Mouse (Mus musculus): Measurements from ENCODE around the gene Igf1r. TPM values are rescaled to one million over a fixed set of nuclear protein-coding genes. Genes with fewer than 3 reads are reported as not detected.

Igf1r gene
- polyA plus RNA-seq, 1 experiment from 2014 or later, result 6.8 TPM

DNA sequence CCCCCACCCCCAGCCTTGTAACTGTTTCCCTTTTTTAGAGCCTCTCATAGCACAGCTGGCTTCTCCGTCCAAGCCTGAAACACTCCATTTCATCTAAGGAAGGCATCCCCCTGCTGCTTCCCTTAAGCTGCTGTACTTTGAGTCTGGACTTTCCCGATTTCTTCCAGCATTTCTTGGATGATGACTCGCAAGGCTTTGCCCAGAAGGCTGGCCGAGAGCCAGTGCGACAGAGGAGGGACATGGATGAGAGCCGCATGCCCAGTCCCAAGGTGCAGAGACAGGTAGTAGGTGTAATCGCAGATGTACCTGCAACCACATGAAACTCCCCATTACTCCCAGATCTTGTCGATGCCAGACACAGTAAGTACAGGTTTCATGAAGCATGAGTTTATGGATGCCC, 284.2 kb downstream of the Igf1r start:
- no peak for DNase-seq (ENCODE audit: low spot score)
- no peaks in the 10 kb centered on the region for H3K4me1 ChIP-seq (replicated peaks; ENCODE audit: control insufficient read depth, insufficient read depth)
- 73% methylated on average over 8 of the region's 8 CpGs for WGBS
- TF ChIP-seq CTCF (IDR thresholded peaks at IDR 0.05; ENCODE audit: low read depth) (no peak), EP300 (optimal IDR thresholded peaks at IDR 0.05) (no peak)
- H3K27ac ChIP-seq (replicated peaks), result no peak overlapping the region
- H3K9ac ChIP-seq (ENCODE audit: low read length), result no peak overlapping the region
- H3K27me3 ChIP-seq (ENCODE audit: control insufficient read depth, insufficient read depth, low read length), result no peaks in the 10 kb centered on the region
- H3K36me3 ChIP-seq (ENCODE audit: control insufficient read depth, insufficient read depth, low read length), result no peaks in the 10 kb centered on the region
- H3K4me3 ChIP-seq (ENCODE audit: low read depth, low read length), result no peak overlapping the region
- H3K9me3 ChIP-seq (ENCODE audit: control insufficient read depth, low read length), result no peaks in the 10 kb centered on the region
- H3K4me2 ChIP-seq (replicated peaks; ENCODE audit: low read depth), result no peak overlapping the region
- ATAC-seq (ENCODE audit: low FRiP score, low TSS enrichment), result no peak

DNA sequence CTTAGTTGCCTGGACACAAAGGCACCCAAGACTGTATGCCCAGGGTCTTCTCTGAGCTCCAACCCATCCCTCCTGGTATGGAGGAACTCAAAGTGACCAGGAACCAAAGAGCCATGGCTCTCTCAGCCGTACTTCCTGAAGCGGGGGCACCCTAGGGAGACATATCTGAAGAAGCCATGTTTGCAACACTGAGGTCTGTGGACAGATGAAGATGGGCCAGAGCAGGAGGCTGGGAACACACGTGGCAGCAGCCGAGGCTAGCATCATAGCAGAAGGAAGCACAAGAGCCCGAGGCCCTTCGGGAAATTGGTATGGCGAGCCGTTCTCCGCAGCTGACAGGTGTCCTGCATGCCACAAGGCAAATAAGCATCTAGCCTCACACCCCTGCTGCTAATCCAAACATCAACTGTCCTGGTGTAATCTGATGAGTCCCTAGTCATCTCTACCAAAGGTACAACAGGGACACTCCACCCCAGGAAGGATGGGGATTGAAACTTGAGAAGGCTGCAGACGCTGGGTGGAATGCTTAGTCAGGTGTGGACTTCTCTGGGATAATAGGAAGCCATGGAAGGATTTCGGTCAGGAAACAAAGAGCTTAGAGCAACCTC, 286.7 kb downstream of the Igf1r start:
- TF ChIP-seq EP300 (optimal IDR thresholded peaks at IDR 0.05) (no peak), CTCF (IDR thresholded peaks at IDR 0.05; ENCODE audit: low read depth) (no peak)
- DNase-seq (ENCODE audit: low spot score) (no peak), ATAC-seq (ENCODE audit: low FRiP score, low TSS enrichment) (no peak)
- H3K4me3 ChIP-seq (ENCODE audit: low read depth, low read length), result no peak overlapping the region
- H3K4me2 ChIP-seq (replicated peaks; ENCODE audit: low read depth), result no peak overlapping the region
- no peak overlapping the region for H3K27ac ChIP-seq (replicated peaks)
- H3K9ac ChIP-seq (ENCODE audit: low read length), result no peak overlapping the region
- no peaks in the 10 kb centered on the region for H3K36me3 ChIP-seq (ENCODE audit: control insufficient read depth, insufficient read depth, low read length)
- no peaks in the 10 kb centered on the region for H3K4me1 ChIP-seq (replicated peaks; ENCODE audit: control insufficient read depth, insufficient read depth)
- no peaks in the 10 kb centered on the region for H3K9me3 ChIP-seq (ENCODE audit: control insufficient read depth, low read length)
- H3K27me3 ChIP-seq (ENCODE audit: control insufficient read depth, insufficient read depth, low read length), result no peaks in the 10 kb centered on the region
- WGBS, result 61% methylated on average over 11 of the region's 11 CpGs

DNA sequence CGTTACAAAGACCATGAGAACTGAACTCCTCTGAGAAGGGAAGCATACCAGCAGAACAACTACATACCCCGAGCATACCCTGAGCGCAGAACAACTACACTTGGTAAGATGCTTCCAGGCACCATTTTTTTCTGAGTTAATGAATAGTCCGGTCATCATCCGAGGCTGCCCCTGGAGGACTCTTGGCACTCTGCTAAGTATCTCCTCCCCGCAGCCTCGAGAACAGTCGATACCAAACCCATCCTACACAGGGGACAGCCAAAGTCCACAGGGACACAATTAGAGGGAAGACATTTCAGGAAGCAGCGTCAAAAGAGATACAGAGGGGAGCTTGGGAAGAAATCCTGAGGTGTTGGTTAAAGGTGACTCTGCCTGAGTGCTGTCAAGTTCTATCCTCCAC, 288.6 kb downstream of the Igf1r start:
- Histone ChIP-seq H3K9ac (ENCODE audit: low read length) (no peak overlapping the region), H3K36me3 (ENCODE audit: control insufficient read depth, insufficient read depth, low read length) (no peaks in the 10 kb centered on the region), H3K27ac (replicated peaks) (no peak overlapping the region), H3K4me3 (ENCODE audit: low read depth, low read length) (no peak overlapping the region), H3K4me2 (replicated peaks; ENCODE audit: low read depth) (no peak overlapping the region), H3K27me3 (ENCODE audit: control insufficient read depth, insufficient read depth, low read length) (no peaks in the 10 kb centered on the region), H3K9me3 (ENCODE audit: control insufficient read depth, low read length) (no peaks in the 10 kb centered on the region), H3K4me1 (replicated peaks; ENCODE audit: control insufficient read depth, insufficient read depth) (no peaks in the 10 kb centered on the region)
- WGBS, result 78% methylated on average over 9 of the region's 9 CpGs
- DNase-seq (ENCODE audit: low spot score) (no peak), ATAC-seq (ENCODE audit: low FRiP score, low TSS enrichment) (no peak)
- TF ChIP-seq EP300 (optimal IDR thresholded peaks at IDR 0.05), result no peak
- TF ChIP-seq CTCF (IDR thresholded peaks at IDR 0.05; ENCODE audit: low read depth), result no peak

DNA sequence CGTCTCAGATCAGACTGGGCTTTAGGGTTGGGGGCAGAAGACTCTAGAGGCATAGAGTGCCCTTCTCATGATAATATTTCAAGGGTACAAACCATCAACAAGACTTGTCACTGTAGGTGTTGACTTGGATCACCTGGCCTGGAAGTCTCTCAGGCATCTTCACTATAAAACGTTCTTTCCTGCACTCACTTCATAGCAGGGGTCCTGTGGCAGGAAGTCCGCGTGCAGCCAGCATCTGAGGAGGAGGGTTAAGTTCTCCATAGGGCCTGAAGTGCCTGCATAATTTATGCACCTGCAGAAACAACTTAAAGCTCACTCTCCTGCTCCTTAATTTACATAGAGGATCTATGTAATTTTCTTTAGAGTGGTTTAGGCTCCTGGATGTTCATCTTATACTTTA, 293.1 kb downstream of the Igf1r start:
- TF ChIP-seq CTCF (IDR thresholded peaks at IDR 0.05; ENCODE audit: low read depth) (no peak), EP300 (optimal IDR thresholded peaks at IDR 0.05) (no peak)
- no peak for ATAC-seq (ENCODE audit: low FRiP score, low TSS enrichment)
- no peak overlapping the region for H3K4me3 ChIP-seq (ENCODE audit: low read depth, low read length)

DNA sequence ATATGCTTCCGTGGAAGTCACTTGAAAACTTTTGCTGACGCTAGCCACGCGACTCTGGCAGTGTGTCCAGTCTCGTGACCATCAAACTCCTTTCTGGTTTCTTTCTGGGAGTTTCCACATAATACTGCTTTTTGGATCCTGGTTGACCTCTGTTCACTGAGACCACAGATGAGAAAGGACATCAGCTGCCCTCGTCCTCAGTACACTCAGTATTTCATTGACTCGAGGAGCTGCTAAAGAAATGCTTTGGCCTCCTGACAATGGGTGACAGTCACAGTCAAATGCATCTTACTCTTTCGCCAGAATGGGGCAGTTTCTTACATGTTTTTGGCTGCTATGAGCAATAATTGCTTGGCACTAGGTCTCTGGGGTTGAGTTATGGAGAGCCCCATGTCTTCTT, 293.6 kb downstream of the Igf1r start:
- Histone ChIP-seq H3K9ac (ENCODE audit: low read length) (no peak overlapping the region), H3K36me3 (ENCODE audit: control insufficient read depth, insufficient read depth, low read length) (no peaks in the 10 kb centered on the region), H3K27ac (replicated peaks) (no peak overlapping the region), H3K9me3 (ENCODE audit: control insufficient read depth, low read length) (no peaks in the 10 kb centered on the region), H3K4me3 (ENCODE audit: low read depth, low read length) (no peak overlapping the region), H3K4me1 (replicated peaks; ENCODE audit: control insufficient read depth, insufficient read depth) (no peaks in the 10 kb centered on the region), H3K4me2 (replicated peaks; ENCODE audit: low read depth) (no peak overlapping the region), H3K27me3 (ENCODE audit: control insufficient read depth, insufficient read depth, low read length) (no peaks in the 10 kb centered on the region)
- no peak for TF ChIP-seq CTCF (IDR thresholded peaks at IDR 0.05; ENCODE audit: low read depth)
- TF ChIP-seq EP300 (optimal IDR thresholded peaks at IDR 0.05), result no peak
- 77% methylated on average over 8 of the region's 8 CpGs for WGBS
- DNase-seq (ENCODE audit: low spot score), result no peak
- no peak for ATAC-seq (ENCODE audit: low FRiP score, low TSS enrichment)

More for the DNA sequence above, 293.1 kb downstream of the Igf1r start:
- no peak overlapping the region for H3K9ac ChIP-seq (ENCODE audit: low read length)
- no peaks in the 10 kb centered on the region for H3K4me1 ChIP-seq (replicated peaks; ENCODE audit: control insufficient read depth, insufficient read depth)
- H3K4me2 ChIP-seq (replicated peaks; ENCODE audit: low read depth), result no peak overlapping the region
- no peaks in the 10 kb centered on the region for H3K36me3 ChIP-seq (ENCODE audit: control insufficient read depth, insufficient read depth, low read length)
- 56% methylated on average over 4 of the region's 4 CpGs for whole genome bisulfite sequencing
- DNase-seq (ENCODE audit: low spot score), result no peak
- H3K9me3 ChIP-seq (ENCODE audit: control insufficient read depth, low read length), result no peaks in the 10 kb centered on the region
- no peak overlapping the region for H3K27ac ChIP-seq (replicated peaks)
- H3K27me3 ChIP-seq (ENCODE audit: control insufficient read depth, insufficient read depth, low read length), result no peaks in the 10 kb centered on the region

DNA sequence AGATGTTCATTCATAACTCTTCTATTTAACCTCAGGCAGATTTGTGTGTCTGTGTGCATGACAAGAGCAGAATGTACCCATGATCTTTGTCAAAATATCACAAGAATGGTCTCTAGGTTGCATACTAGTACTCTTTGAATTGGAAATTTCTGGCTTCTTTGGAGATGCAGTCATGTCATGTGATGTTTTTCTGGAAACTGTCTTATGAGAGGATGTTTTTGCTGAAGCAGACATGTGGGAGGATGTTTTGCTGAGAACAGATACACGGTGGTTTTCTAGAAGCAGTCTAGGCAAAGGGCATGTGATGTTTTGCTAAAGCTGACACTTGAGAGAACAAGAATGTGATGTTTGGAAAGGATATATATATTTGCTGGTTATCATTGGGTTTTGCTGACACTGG, 297.8 kb downstream of the Igf1r start:
- no peaks in the 10 kb centered on the region for H3K4me1 ChIP-seq (replicated peaks; ENCODE audit: control insufficient read depth, insufficient read depth)
- H3K27ac ChIP-seq (replicated peaks), result no peak overlapping the region
- no peak for ATAC-seq (ENCODE audit: low FRiP score, low TSS enrichment)
- H3K4me3 ChIP-seq (ENCODE audit: low read depth, low read length), result no peak overlapping the region
- 55% methylated on average over 1 of the region's 1 CpGs for WGBS
- H3K9ac ChIP-seq (ENCODE audit: low read length), result no peak overlapping the region
- TF ChIP-seq EP300 (optimal IDR thresholded peaks at IDR 0.05) (no peak), CTCF (IDR thresholded peaks at IDR 0.05; ENCODE audit: low read depth) (no peak)
- DNase-seq (ENCODE audit: low spot score), result no peak
- no peaks in the 10 kb centered on the region for H3K9me3 ChIP-seq (ENCODE audit: control insufficient read depth, low read length)
- H3K36me3 ChIP-seq (ENCODE audit: control insufficient read depth, insufficient read depth, low read length), result no peaks in the 10 kb centered on the region
- no peaks in the 10 kb centered on the region for H3K27me3 ChIP-seq (ENCODE audit: control insufficient read depth, insufficient read depth, low read length)
- no peak overlapping the region for H3K4me2 ChIP-seq (replicated peaks; ENCODE audit: low read depth)
